Mouse (Mus musculus) lung, postnatal 0 days (tissue): ENCODE measurements at regions not wholly inside any gene's neighbourhood (a gene's known extent, or its start where the extent isn't known, plus 50 kb on each side); places are given as distances from the start of the nearest gene placed in this dataset.

ENCODE experiments used
- CTCF ChIP-seq: IDR thresholded peaks from 2 replicates; pipeline ENCODE4 v1.5.1; 2016; ENCODE audit warnings: antibody characterized with exemption, mild to moderate bottlenecking
- EP300 ChIP-seq: IDR thresholded peaks from 2 replicates; pipeline ENCODE4 v1.6.1; 2016; ENCODE audit warnings: antibody characterized with exemption, mild to moderate bottlenecking, control low read depth

DNA sequence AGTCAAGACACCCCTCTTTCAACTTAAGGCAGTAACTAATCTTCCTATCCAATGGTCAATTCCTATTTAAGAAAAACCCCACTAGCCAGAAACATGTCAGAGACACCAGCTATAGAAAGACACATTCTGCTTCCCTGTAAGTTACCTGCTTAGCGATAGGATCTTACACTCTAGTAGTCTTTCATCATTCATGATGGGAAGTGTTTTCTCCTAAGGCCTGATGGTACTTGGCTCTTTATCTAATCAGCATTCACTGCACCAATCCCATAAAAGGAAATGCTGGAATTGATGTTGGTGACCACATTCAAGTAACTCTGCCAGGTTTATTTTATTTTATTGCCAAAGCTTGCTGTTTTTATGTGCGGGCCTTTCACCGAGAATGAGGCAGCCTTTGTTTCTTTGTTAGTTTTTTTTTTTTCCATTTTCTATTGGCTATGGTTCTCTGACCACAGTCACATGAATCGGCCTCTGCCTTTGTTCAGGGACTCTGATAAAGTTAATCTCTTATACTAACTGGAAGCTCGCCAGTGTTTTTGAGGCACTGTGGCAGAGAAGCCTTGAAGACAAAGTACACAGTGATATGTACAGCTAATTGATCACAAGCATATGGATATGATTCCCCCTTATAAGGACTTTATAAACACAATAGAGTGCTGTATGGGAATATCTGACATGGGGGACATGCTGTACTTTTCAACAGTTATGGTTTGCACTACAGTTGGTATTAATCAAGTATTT is 166.0 kb upstream of the Chrm3 start:
- no peak for TF ChIP-seq CTCF
- no peak for TF ChIP-seq EP300
